Mouse (Mus musculus) mature B cell (primary cell): Measurements from ENCODE around the gene Kcnk18.

Experiments used
- in situ Hi-C: fragments of 300-500 bp; cut with MboI; formaldehyde crosslinking; loops from 2 replicates; pipeline ENCODE4 v1.14.3; 2019

The Kcnk18 gene

DNA sequence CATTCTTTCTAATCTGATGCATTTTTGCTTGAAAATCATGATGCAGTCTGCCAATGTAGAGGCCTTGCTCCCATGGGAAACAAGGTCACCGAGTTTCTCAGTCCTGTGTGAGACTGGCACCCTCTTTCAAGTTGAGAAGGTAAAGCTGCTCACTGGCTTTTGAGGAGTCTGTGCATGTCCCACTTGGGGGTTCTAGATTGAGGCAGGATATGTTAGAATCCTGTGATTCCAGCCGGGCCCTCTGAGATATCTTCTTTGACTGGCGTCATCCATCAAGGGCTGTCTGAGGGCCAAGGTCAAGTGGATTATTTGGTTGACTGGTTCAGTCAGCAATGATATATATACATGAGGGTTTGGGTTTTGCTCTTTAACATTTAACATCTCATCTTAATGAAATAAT lies 63.0 kb downstream of the Kcnk18 start:
- in situ Hi-C loops, result no loop called here
